Mouse (Mus musculus): ENCODE results near the gene Mest.

The Mest gene

DNA sequence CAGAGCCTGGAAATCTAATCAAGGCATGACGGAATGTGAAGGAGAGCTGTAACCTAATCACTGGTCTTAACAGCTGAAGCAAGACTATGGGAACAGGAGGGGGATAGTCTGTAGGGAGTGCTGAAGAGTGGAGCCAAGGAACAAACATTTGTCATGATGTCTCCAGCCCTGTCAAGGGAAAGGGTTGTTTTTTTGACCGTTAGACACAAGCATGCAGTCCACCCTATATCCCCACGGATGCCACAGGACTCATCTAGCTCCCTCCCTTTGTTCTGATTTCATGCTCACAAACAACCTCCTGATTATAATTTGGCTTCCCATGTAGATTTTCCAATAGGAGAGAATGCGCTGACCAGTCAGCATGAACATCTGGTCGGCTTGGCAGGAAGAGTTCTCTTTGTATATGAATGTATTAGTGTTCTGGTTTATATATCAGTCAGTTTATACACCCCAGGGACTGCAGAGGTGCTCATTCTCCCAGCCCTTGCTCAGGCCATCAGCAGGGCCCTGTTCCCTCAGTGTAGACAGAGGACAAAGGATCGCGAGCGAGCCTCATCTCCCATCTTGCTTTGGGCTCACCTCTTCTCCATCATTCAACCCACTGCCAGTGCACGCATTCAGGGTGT is 19.3 kb upstream of the Mest start:
- no peak for DNase-seq (ENCODE audit: extremely low read depth, low read depth)

- no peak for DNase-seq (ENCODE audit: extremely low read depth, low read depth)
Measured at GRCm38 (mm10) chr6:30709115-30709514, 14.2 kb upstream of the Mest start.

- DNase-seq (ENCODE audit: extremely low read depth, low read depth) = no peak
Measured at GRCm38 (mm10) chr6:30710371-30711364, 12.7 kb upstream of the Mest start.

DNA sequence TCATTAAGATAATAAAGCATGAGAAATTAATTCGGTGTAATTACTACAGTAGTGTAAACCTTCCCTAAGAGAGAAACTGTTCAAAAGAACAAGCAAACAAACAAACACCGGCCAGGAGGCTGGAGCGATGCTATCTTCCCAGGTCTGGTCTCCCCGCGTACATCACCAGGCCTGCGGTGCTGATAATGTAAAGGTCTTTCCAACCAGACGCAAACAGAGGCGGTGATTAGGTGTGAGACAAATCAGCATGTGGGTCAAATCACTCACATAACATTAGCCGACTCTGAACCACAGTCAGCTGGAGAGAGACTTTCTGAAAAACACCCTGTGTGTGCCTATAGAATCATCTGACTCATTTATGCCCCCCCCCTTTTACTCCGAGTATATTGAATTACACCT is 12.0 kb upstream of the Mest start:
- DNase-seq (ENCODE audit: extremely low read depth, low read depth) = no peak

GRCm38 (mm10) chr6:30712484-30712883 is 10.9 kb upstream of the Mest start:
- DNase-seq (ENCODE audit: extremely low read depth, low read depth) = peak; percentile 93

- no peak for DNase-seq (ENCODE audit: extremely low read depth, low read depth)
Measured at GRCm38 (mm10) chr6:30713455-30713854, 9.9 kb upstream of the Mest start.

DNA sequence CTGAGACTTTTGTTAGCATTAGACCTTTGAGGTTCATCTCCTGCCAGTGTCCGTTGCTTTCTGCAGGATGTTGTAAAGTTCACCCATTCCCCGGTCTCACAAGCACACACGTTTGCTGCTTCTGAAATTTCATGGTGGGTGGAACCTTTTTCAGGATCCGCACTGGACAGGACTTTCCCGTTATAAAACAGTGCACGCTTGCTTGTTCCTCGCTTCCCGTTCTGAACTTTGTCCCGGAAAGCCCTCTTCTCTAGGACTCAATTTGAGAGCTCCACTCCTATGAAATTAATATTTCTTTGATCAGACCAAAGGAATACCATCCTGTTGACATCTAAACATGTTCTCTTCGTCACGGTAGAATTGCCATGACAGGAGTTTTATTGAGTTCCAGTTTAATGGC is 9.5 kb upstream of the Mest start:
- no peak for DNase-seq (ENCODE audit: extremely low read depth, low read depth)

- DNase-seq (ENCODE audit: extremely low read depth, low read depth) = no peak
Measured at GRCm38 (mm10) chr6:30714891-30715471, 8.4 kb upstream of the Mest start.

DNA sequence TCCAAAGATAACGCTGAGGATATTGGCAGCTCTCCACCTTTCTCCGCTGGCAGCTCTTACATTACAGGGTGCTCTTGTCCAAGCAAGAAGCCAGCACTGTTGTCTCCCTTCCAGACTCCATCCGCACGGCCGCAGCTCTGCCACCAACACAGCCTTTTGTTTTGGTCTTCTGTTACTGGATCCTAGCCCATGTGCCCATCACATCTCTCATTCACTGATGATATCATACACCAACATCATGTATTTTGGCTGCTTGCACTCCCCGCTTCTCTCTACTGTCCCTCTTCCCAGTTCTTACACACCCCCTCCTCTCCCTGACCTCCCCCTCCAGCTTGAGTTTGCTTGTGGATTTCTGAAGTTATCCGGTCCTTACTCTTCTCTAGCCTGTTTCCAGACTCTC is 6.6 kb upstream of the Mest start:
- DNase-seq (ENCODE audit: extremely low read depth, low read depth) = no peak

GRCm38 (mm10) chr6:30722385-30723164 is 772 bp upstream of the Mest start:
- no peak for DNase-seq (ENCODE audit: extremely low read depth, low read depth)

- DNase-seq (ENCODE audit: extremely low read depth, low read depth) = no peak
Measured at GRCm38 (mm10) chr6:30730301-30730971, 7.1 kb downstream of the Mest start.

DNA sequence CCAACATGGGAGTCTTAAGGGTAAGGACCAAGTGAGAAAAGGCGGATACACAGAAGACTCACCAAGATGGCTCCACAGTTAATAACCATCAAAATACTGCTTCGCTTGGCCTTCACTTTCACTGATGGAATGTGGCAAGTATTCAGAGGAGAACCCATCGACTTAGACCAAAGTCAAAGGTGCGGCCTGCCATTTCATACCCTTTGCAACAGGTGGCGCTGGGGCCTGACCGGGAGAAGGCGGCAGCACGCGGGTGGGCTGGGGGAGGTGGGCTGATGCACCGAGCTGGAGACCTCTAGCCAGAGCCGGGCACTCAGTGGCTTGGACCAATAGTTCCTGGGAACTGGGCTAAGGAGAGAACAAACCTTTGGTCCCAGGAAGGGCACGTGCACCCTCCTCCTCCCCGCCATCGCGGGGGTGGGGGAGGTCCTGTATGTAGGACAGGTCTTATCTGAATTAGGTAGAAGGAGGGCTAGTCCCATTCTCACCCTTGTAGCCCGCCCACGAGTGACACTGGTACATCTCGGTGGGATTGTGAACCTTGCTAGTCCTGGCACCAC is 9.3 kb downstream of the Mest start:
- no peak for DNase-seq (ENCODE audit: extremely low read depth, low read depth)

- DNase-seq (ENCODE audit: extremely low read depth, low read depth) = no peak
Measured at GRCm38 (mm10) chr6:30734465-30734864, 11.1 kb downstream of the Mest start.

DNA sequence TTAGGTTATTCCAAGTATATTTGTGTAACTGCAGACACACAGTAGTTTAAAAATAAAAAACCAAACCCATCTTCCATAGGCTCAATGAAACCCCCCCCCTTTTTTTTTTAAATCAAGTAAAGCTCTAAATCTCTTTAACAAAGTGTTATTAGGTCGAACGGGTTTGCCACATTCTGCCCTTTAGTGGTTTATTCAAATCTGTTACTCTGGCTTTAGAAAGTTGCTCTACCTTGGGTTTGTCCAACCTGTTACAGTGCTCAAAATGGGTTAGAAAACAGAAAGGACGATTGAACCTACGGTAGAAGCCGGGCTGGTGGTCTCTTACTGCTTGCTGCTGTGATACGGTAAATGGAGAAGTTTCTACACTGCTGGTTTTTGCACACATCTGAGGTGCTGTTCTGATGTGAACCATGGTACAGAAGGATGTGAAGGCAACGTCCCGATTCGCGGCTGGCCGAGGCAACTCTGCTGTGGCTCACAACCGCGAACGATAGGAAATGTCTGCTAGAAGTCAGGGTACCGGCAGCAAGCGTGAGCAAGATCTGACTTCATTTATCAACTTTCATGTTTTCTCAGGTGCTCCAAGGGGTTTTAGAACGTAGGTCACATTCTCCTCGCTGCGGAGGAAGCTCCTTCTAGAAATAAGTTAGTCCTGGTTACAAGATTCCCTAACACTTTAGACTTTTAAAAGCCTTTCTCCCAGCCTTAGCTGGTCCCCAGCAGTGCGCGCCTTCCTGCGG is 11.8 kb downstream of the Mest start:
- DNase-seq (ENCODE audit: extremely low read depth, low read depth) = no peak

- no peak for DNase-seq (ENCODE audit: extremely low read depth, low read depth)
Measured at GRCm38 (mm10) chr6:30735728-30736371, 12.5 kb downstream of the Mest start.

GRCm38 (mm10) chr6:30736372-30736762 is 13.0 kb downstream of the Mest start:
- DNase-seq (ENCODE audit: extremely low read depth, low read depth) = no peak

DNA sequence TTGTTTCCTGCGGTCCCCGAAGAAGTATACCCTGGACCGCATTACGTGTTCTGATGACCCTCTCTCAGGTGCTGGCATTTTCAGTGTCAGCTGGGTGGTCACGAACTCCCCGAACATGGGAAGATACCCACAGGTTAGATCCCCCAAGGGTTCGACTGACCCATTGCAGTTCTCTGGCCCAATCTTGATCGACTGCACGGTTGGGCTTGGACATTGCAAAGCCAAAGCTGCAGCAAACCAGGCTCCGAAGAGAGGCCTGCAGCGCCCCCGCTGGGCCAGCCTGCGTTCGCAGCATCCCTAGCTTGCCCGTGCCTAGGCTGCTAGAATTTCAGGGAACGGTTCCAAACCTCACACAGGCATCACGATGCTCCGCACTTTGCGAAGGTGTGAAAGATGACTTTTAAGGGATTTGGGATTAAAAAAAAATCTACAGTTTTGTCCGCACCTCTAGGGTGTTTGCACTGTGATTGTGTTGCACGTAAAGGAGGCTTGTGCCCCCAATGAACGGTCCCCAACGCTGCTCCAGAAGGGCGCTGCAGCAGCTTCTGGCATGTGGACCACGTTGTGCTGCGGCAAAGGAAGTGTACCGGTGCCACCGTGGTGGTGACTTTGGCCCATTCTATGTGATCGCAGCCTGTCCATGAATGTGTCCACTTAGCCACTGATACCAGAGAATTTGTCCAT is 13.7 kb downstream of the Mest start:
- no peak for DNase-seq (ENCODE audit: extremely low read depth, low read depth)

GRCm38 (mm10) chr6:30737548-30738463 is 14.5 kb downstream of the Mest start:
- no peak for DNase-seq (ENCODE audit: extremely low read depth, low read depth)
